Mouse (Mus musculus) right cerebral cortex, postnatal 36 days (tissue): Measurements from ENCODE around the gene She.

Source experiments
- DNase-seq, 2 experiments: peaks; one replicate each; pipeline ENCODE4 v3.0.0; 2022; ENCODE audit warnings: low spot score in 2 of 2, mixed read lengths in 1 of 2

Gene She

GRCm38 (mm10) chr3:89817056-89817455, 14.1 kb upstream of the She start:
- DNase-seq = no peak

DNA sequence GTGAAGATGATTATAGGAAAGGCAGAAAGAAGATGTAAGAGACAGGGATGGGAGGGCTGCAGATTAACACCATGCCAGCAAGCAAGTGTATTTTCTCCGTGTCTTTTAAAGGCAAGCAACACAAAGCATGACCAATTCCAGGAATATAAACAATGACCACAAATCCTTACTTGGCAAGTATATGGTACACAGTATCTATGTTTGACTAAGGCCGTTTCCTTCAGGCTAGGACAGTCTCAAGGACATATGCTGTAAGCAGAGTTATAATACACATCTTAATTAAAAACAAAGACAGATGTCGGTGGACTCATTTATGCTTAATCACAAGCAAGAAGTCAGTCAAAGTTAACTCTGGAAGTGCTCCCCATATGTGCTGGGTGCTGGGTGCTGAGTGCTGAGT, 12.6 kb upstream of the She start:
- DNase-seq = no peak

GRCm38 (mm10) chr3:89819897-89820296, 11.3 kb upstream of the She start:
- DNase-seq = no peak

DNA sequence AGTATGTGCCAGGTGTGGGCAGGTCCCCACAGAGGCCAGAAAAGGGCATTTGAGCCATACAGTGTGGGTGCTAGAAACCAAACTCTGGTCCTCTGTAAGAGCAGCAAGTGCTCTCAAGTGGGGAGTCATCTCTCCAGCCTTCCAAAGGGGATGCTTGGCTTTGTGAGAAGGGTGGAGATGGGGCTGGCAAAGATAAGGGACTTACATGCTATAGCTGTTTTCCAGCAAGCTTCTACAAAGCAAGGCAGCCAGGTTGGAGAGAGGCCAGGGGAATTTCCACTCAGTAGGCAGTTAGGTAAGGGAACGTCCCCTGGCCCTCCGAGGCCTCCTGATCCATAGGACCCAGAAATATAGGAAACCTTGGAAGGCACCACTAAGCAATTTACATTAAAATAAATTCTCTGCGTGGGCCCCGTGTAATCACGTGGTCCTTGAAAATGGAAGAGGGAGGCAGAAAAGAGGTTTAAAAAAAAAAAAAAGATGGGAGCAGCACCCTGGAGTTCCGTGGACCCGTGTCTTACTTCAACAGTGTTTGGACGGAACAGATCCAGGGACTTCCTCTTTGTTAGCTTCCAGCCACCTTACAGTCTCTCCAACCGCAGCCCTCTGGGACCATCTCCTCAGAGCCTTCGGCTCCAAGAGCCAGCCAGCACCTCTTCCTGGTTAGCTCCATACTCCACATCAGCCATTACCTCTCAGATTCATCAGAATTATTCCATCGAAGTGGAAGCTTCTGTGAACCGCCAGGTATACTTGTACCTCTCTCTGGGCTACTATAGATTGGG, 10.7 kb upstream of the She start:
- DNase-seq = no peak

DNA sequence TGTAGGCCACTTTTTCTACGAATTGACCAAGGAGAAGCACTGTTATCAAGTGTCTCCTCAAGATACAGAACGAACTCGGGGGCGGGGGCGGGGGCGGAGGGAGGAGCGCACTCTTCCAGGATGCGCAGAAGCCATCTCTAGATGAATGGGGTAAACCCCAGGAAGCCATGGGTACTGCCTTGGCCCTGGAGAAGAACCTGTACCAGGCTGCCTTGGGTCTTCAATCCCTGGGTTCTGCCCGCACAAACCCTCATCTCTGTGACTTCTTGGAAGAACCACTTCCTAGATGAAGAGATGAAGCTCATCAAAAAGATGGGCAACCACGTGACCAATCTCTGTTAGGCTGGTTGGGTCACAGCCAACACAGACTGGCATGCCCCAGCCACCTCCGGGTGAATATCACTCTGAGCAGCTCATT, 10.1 kb upstream of the She start:
- no peak for DNase-seq

DNA sequence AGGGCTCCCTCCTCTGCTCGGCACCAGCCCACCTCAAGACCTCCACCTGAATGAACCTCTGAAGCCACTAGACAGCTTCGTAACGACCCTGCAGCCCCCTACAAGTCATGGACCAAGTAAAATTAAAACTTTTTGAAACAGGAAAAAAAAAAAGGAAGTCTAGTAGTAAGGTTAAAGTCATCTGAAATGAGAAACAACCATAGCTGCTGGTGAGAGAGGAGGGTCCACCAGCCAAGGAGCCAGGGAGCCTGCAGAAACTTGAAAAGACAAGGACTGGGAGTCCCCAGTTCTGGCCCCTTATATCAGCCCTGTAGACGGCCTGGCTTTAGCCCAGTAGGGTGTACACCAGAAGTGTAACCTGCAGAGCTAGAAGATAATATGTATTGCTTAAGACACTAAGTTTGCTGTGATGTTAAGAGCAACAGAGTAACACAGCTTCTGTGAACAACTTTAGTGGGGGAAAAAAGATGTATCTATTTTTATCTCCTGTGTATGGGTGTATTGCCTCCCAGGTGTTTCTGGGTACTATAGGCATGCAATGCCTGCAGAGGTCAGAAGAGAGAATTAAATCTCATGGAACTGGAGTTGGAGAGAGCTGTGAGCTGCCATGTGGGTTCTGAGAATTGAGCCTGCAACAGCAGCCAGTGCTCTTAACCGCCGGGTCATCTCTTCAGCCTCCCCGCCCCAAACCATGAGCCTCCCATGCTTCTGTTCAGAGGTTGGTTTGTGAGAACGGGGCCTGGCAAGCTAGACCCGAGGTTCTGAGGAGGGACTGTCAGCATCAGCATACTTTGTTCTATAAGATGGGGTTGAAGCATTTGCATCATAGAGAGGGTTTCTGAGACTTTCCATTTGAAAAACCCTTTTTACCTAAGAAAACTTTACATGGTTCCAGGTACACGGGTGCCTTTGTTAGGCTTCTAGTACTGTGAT, 9.4 kb upstream of the She start:
- DNase-seq = no peak

GRCm38 (mm10) chr3:89823594-89823993, 7.6 kb upstream of the She start:
- no peak for DNase-seq

GRCm38 (mm10) chr3:89826295-89826694, 4.9 kb upstream of the She start:
- DNase-seq = no peak

- DNase-seq = no peak
Measured at GRCm38 (mm10) chr3:89835362-89835761, 4.2 kb downstream of the She start.

GRCm38 (mm10) chr3:89842258-89842657, 11.1 kb downstream of the She start:
- no peak for DNase-seq

GRCm38 (mm10) chr3:89843148-89843547, 12.0 kb downstream of the She start:
- no peak for DNase-seq

GRCm38 (mm10) chr3:89845814-89846213, 14.6 kb downstream of the She start:
- no peak for DNase-seq

GRCm38 (mm10) chr3:89847126-89847525, 16.0 kb downstream of the She start:
- no peak for DNase-seq

GRCm38 (mm10) chr3:89847596-89847995, 16.4 kb downstream of the She start:
- DNase-seq = no peak

- no peak for DNase-seq
Measured at GRCm38 (mm10) chr3:89848083-89848482, 16.9 kb downstream of the She start.

DNA sequence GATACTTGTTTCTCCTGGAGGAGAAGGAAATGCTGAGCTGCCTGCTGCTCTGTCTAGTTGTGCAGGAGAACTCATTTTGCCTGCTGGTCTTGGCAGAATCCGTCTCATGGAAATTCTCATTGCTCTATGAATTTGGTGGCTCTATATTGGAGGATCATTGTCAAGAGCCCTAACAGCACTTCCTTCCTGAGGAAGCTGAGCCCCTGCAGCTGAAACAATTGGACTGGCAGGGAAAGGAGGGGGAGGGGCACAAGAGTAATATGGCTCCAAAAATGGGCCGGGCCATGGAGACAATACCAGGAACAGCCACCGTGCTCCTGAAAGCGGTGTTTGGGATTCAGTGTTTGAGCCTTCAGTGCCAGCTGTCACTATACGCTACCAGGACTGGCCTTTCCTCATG, 22.6 kb downstream of the She start:
- DNase-seq = no peak

DNA sequence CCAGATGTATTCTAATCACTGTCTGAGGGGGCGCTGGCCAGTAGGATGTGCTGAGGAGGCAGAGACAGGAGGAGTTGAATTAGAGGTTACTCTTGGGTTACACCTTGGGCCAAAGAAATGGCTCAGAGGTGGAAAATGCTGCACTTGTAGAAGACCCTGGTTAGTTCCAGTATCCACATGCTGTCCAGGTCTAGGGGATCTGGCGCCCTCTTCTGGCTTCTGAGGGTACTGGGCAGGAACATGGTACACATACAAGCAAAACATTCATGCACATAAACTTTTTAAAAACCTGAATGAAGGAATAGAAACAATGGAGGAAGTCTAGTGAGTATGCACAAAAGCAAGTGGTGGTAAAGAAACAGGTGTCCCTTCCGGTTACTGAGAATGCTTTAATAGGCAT, 26.2 kb downstream of the She start:
- DNase-seq = no peak

GRCm38 (mm10) chr3:89858123-89858522, 27.0 kb downstream of the She start:
- no peak for DNase-seq

GRCm38 (mm10) chr3:89858888-89859287, 27.7 kb downstream of the She start:
- DNase-seq = peak; percentile 77 to 90

DNA sequence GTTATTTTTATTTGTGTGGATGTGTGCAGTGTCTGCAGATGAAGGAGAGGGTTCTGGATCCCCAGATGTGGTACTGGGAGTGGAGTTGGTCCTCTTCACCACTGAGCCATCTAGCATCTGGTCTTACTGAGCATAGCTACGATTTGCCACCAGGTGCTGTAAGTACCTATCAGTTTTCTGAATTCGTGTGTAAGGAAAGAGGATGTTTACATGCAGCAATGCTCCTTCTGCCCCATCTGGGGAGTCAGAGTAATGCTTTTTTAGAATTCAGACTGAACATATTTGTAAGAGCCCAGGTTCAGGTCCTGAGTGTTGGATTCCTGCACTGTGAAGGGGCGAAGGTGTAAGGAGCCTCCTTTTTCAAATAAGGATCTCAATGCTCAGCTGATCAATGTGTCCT, 28.8 kb downstream of the She start:
- DNase-seq = no peak

DNA sequence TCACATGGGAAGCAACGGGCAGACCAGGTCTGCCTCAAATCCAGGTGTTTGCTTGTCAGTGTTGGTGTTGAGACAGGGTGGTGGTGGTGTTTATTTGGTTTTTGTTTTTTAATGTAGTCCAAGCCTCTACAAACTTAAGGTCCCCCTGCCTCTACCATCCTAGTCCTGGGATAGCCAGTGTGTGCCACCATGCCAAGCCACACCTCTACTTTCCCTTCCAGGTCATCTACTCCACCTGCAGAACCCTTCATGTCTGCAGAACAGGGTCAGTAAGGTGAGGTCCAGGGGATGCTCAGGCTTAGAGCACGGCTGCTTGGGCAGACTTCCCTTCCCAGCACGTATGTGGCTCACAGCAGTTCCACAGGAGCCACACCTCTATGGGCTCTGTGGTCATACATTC, 29.2 kb downstream of the She start:
- no peak for DNase-seq

DNA sequence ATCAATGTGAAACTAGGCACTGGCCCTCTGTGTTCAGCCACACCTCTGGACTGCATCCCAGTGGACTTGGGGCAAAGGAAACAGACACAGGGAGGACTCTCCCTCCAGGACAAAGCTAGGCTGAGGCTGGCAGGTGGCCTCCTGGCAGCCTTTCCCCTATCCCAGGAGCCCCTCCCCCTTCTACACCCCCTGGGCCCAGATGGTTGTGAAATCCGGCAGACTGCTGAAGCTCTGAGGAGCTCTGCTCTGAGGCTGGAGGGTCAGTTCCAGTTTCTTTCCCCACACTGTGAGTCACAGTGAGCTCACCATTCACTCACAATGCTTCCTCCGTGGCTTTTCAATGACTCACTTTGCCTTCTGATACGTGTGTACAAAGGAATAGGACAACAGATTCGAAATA, 29.9 kb downstream of the She start:
- DNase-seq = no peak

DNA sequence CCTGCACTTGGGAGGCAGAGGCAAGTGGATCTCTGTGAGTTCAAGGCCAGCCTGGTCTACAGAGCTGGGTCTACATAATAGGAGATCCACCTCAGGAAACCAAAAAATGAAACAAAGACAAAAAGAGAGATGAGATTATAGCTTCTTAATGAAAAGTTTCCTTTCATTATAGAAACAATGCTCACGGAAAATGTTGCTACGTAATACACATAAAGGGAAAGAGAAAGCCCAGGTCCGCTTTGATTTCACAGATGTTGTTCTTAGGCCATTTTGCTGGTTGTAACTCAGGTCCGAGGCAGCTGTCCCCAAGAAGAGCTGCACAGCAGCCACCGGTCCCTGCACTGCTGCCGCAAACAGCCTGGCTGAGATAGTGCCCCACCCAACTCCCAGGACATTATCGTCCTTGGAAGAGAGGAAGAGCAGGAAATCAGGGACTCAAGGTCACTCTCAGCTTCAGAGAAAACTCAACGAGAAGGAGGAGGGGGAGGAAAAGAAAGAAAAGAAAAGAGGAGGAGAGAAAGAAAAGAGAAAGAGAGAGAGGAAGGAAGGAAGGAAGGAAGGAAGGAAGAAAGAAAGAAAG, 31.1 kb downstream of the She start:
- no peak for DNase-seq
